Mouse (Mus musculus): ENCODE measurements at regions not wholly inside any gene's neighbourhood (a gene's known extent, or its start where the extent isn't known, plus 50 kb on each side); places are given as distances from the start of the nearest gene placed in this dataset.

GRCm38 (mm10) chr1:105079437-105079836 is 277.1 kb downstream of the Rnf152 start:
- DNase-seq (ENCODE audit: low spot score), result no peak

- no peak for DNase-seq (ENCODE audit: low spot score)
Measured at GRCm38 (mm10) chr1:105075728-105076127, 280.8 kb downstream of the Rnf152 start.

GRCm38 (mm10) chr1:105074326-105074725 is 282.2 kb downstream of the Rnf152 start:
- no peak for DNase-seq (ENCODE audit: low spot score)

GRCm38 (mm10) chr1:105070661-105071455 is 285.7 kb downstream of the Rnf152 start:
- no peak for DNase-seq (ENCODE audit: low spot score)

GRCm38 (mm10) chr1:105067902-105068301 is 288.6 kb downstream of the Rnf152 start:
- DNase-seq (ENCODE audit: low spot score), result no peak

- no peak for DNase-seq (ENCODE audit: low spot score)
Measured at GRCm38 (mm10) chr1:105067049-105067795, 289.3 kb downstream of the Rnf152 start.

GRCm38 (mm10) chr1:105050584-105051363 is 282.4 kb downstream of the Cdh20 start:
- DNase-seq (ENCODE audit: low spot score), result no peak
